Mouse (Mus musculus): ENCODE measurements around the gene 6430548M08Rik.

6430548M08Rik gene

DNA sequence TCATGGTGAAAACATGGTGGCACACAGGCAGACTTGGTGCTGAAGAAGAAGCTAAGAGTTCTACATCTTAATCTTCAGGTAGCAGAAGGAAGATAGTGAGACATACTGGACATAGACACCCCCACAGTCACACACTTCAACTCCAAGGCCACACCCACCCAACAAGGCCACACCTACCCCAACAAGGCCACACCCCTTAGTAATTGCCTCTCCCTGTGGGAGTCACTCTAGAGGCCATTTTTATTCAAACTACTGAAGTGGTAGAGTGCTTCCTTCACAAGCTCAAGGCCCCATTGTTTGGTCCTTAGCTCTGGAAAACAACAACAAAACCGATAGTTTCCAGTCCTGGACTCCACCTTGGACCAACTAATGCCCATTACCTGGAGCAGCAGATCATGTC, 32.1 kb downstream of the 6430548M08Rik start:
- DNase-seq: no peak

DNA sequence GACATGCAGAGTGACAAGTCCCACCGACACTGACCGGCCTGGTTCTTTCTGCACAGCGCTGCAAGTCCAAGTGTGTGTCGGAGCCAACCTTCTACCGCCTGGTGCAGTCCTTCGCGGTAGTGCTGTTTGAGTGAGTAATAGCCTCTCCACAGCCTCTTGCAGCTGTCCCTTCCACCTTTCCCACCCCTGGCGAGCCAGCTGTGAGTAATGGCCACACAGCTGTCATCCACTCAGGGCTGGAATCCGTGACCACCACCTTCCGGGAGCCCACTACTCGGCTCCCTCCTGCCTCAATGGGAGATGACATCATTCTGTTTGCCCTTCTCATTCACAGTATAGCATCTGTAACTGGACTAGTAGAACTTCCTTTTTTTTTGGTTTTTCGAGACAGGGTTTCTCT, 36.1 kb downstream of the 6430548M08Rik start:
- no peak for DNase-seq

DNA sequence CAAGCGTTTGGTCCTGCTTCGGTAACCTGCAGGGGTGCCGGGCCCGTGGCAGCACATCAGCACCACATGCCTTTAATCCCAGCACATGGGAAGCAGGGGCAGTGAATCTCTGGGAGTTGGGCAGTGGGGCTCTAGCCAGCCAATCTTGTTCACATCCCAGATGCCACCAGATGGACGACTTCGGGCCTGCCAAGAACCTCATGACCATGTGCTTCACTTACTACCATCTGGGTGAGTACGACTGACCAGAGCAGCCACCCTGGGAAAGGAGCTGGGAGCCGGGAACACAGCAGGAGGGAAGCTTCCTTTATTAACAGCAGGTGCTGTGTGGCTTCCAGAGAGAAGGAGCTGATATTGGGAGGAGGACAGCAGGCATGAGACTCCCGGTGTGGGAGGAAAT, 37.2 kb downstream of the 6430548M08Rik start:
- DNase-seq: no peak

DNA sequence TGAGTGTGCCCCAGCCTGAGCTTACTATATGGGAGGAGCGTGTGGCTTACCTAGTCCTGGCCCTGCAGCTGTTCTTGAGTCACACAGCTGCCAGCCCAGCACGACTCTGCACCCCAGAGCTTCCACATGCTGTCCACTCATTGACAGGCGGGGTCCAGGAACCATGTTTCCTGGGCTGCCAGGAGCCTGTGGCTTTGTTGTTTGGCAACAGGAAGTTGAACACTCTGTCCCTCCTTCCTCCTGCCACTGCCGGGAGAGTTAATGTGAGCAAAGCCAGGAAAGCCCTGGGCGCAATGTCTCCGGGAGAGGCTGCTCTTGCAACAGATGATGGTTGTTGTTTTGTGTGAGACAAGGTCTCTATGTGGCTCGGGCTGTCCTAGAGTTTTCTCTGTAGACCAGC, 38.7 kb downstream of the 6430548M08Rik start:
- DNase-seq: no peak

- no peak for DNase-seq
Observed at GRCm38 (mm10) chr8:120160366-120160765, 46.4 kb downstream of the 6430548M08Rik start.

DNA sequence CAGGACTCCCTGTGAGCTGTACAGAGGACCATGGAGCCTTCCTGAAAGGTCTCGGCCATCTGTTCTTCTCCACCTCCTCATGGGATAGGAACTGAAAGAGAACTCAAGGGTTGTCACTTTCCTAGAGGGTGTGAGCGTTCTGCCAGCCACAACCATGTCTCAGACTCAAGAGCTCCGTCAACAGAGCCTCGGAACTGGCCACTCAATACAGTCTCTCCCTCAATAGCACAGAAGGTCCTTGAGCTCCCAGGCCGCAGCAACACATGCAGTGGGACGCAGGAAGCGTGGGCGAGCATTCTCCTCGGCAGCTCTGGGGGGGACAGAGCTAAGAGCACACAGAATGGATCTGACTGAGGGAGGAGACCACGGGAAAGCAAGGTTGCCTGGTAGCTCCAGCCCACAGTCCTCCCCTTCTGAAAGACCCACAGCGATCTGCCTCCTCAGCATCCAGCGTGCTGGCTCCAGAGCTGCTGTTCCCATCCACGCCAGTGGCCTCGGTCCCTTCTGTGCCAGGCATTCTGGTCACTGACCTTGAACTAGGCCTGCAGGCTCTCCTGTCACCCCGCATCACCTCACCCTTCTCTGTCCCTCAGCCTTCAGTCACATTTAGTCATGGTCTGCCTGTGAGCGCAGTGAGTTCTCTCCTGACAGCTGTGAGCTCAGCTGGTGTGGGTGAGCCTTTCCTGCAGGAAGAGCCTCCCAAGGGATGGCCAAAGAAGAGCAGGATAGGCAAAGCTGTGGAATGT, 47.9 kb downstream of the 6430548M08Rik start:
- DNase-seq: no peak

DNA sequence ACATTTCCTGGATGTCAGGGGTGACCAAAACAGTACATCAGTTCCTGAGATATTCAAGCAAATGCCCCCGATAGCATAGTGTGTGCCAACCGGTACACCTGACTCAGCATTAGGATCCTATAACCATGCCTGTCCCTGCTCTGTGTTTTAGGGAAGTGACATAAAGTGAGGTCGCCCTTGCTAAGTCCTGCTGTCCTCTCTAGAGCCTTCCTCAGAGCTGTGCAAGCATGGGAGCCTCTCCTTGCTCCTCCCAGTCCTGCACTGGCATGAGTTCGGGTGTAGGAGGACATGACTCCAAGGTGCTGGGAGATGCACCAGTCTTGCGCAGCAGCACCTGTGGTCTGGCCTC, 48.4 kb downstream of the 6430548M08Rik start:
- DNase-seq: no peak

- no peak for DNase-seq
Observed at GRCm38 (mm10) chr8:120163376-120163775, 49.4 kb downstream of the 6430548M08Rik start.

DNA sequence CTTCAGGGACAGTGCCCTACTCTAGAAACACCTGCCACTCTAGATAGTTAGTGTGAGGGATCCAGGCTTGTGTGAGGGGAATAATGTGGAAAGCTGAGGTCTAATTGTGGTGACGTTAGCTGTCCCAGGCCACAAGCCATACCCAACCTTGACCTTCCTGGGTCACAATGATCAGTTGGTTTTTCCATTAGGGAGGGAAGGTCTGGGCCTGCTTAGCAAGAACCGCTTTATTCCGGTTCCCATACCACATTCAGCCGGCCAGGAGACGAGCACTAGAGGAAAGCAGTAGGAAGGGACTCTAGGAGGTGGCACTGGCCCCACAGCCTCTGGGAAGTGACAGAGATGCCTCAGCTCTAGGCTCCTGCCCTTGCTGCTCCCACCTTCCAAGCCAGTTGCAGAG, 50.1 kb downstream of the 6430548M08Rik start:
- DNase-seq: peak; percentile 33 to 41

- DNase-seq: no peak
Observed at GRCm38 (mm10) chr8:120167136-120167535, 53.2 kb downstream of the 6430548M08Rik start.

DNA sequence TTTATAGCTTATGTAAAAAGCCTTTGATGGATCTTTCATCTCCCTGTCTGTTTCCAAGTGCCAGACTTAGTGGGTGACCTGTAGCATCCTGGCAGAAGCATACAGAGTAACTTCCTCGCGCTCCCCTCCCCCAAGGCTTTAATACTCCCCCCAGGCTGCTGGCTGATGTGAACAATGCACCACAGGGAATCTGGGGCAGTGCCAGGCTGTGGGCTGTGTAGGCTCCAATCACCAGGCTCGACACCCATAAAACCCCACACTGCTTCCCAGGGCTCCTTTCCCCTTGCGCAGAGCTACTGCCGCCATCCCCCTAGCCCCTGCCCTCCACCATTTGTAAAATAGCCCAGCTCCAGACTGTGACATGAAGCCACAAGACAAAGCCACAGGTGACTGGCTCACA, 53.9 kb downstream of the 6430548M08Rik start:
- no peak for DNase-seq

GRCm38 (mm10) chr8:120169119-120169518, 55.2 kb downstream of the 6430548M08Rik start:
- DNase-seq: no peak

- no peak for DNase-seq
Observed at GRCm38 (mm10) chr8:120173195-120173594, 59.2 kb downstream of the 6430548M08Rik start.

DNA sequence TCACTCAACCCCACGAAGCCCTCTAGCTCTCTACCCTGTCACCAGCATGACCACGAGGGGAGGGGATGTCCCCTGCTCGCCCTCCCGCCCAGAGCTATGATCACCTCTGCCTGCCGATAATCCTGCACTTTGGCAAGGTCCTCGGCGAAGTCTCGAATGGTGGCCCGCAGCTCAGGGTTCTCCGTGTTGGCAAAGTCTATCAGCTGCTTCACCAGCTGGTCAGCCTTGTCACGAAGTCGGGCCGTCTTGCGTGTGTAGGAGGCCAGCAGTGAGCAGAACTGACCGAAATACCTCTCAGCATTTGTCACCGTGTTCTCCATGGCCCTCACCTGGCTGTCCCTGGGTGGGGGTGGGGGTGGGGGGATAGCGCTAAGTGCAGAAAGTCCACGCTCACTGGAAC, 60.7 kb downstream of the 6430548M08Rik start:
- DNase-seq: no peak

- no peak for DNase-seq
Observed at GRCm38 (mm10) chr8:120176605-120177004, 62.7 kb downstream of the 6430548M08Rik start.

- DNase-seq: peak in 1 of 2 experiments; percentile 40
Observed at GRCm38 (mm10) chr8:120177318-120178123, 63.6 kb downstream of the 6430548M08Rik start, which contains the start of gene Fam92b. Gene Fam92b (minus strand): TSS chr8:120177466.

GRCm38 (mm10) chr8:120178124-120178514, 64.2 kb downstream of the 6430548M08Rik start:
- no peak for DNase-seq

DNA sequence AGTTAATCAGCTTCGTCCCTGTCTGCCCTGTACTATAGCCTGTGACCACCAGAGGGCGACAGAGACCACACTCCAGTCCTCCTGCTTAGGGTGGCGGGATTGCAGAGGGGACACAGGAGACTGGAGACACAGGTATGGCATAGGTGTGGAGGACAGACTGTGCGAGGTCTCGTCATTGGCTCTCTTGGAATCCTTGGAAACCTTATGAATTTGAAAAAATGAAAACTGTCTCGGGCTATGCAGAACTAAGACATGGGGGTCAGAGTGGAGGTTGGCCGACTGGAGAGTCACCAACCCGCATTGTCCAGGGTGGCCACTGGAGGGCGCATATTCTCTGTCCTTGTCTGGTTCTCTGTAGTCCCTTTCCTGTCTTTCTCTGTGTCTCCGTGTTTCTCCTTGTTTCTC, 65.1 kb downstream of the 6430548M08Rik start:
- DNase-seq: peak; percentile 88 to 94

GRCm38 (mm10) chr8:120180445-120180970, 66.6 kb downstream of the 6430548M08Rik start:
- no peak for DNase-seq

DNA sequence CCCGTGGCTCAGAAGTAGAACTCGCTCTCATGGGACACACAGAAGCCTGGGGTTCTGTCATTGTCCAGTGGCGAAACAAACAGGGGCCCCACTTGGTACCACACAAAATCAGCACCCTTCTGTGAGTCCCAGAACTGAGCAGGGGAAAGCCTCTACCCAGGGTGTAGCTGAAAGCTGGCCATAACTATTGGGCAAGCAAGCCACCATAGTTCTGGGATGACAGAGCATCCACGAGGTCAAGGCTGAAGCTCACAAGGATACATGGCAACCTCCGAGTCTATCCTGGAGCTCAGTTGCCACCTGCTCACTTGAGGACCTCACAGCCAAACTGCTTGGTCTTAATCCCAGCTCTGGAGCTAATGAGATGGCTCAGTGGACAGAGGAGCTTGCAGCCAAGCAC, 67.3 kb downstream of the 6430548M08Rik start:
- DNase-seq: no peak

DNA sequence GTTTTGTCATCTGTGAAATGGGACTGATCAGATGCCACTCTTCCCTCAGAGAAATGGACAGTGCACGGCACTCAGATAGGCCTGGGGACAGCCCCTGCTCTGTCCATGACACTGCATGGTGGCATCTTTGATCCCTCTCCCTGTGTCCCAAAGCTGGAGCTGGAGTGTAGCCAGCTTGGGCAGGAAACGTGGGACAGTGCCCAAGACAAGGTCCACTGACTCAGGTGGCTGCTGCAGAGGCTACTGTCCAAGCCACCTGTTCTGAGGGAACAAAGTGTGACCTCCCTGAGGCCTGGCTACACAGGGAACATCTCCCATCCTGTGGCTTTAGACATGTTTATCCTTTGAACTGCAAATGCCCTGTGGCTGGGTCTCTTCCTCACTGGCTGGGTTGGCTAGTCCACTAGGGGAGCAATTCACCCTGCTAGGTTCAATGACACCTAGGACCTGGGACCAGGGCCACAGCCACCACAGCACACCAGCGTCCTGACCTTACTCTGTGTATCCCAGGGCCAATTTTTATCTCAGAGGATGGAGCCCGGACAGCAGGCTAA, 68.0 kb downstream of the 6430548M08Rik start:
- DNase-seq: peak; percentile 44 to 61

GRCm38 (mm10) chr8:120184366-120184765, 70.4 kb downstream of the 6430548M08Rik start:
- DNase-seq: peak in 1 of 2 experiments; percentile 24

Data from kidney, postnatal 36 days (tissue).